Mouse (Mus musculus): ENCODE measurements around the gene Cnih2. TPM values are rescaled to one million over a fixed set of nuclear protein-coding genes. Genes with fewer than 3 reads are reported as not detected.

Gene Cnih2
- polyA plus RNA-seq (2012; rRNA removed): 89.3 and 90.3 TPM in 2 replicates

GRCm38 (mm10) chr19:5098363-5099143 lies at the start of gene Cnih2:
Gene Cnih2 (minus strand): TSS chr19:5098521.
- TF ChIP-seq POLR2A (IDR thresholded peaks at IDR 0.05; ENCODE audit: borderline replicate concordance, insufficient read depth, low read length): 0 out of 2 replicates have a peak, but pooled peaks have one; percentile 31
- TF ChIP-seq CTCF (IDR thresholded peaks at IDR 0.05; ENCODE audit: borderline replicate concordance, insufficient read depth, low read depth, low read length): no peak
- peak; percentile 76 to 78 for DNase-seq
- Histone ChIP-seq H3K27ac (ENCODE audit: insufficient read depth, low read length) (peak within 1 kb of the TSS; percentile 45), H3K4me3 (replicated peaks; ENCODE audit: insufficient read depth, low read depth, low read length) (peak within 1 kb of the TSS; percentile 77), H3K4me1 (ENCODE audit: control insufficient read depth, insufficient read depth, low read length) (peaks cover 22% of the 10 kb centered on the region), H3K27me3 (ENCODE audit: control insufficient read depth, insufficient read depth, low read length) (no peaks in the 10 kb centered on the region)
- 2% methylated on average over 44 of the region's 48 CpGs for WGBS

GRCm38 (mm10) chr19:5139640-5140039 lies 41.3 kb upstream of the Cnih2 start:
- 5% methylated on average over 2 of the region's 2 CpGs for WGBS
- peaks cover 3% of the 10 kb centered on the region; the same call in 1 of the 2 replicates for H3K4me1 ChIP-seq (ENCODE audit: control insufficient read depth, insufficient read depth, low read length)

GRCm38 (mm10) chr19:5131237-5131636 lies 32.9 kb upstream of the Cnih2 start:
- no peak for DNase-seq
- TF ChIP-seq CTCF (IDR thresholded peaks at IDR 0.05; ENCODE audit: borderline replicate concordance, insufficient read depth, low read depth, low read length): no peak
- TF ChIP-seq POLR2A (IDR thresholded peaks at IDR 0.05; ENCODE audit: borderline replicate concordance, insufficient read depth, low read length): no peak
- Histone ChIP-seq H3K4me1 (ENCODE audit: control insufficient read depth, insufficient read depth, low read length) (0 out of 2 replicates have a peak, but pooled peaks cover 3% of the 10 kb centered on the region), H3K4me3 (replicated peaks; ENCODE audit: insufficient read depth, low read depth, low read length) (no peak overlapping the region), H3K27ac (ENCODE audit: insufficient read depth, low read length) (no peak overlapping the region), H3K27me3 (ENCODE audit: control insufficient read depth, insufficient read depth, low read length) (no peaks in the 10 kb centered on the region)
- 76% methylated on average over 4 of the region's 4 CpGs for WGBS

More at GRCm38 (mm10) chr19:5139640-5140039, 41.3 kb upstream of the Cnih2 start:
- peak; percentile 76 to 83 for DNase-seq
- no peaks in the 10 kb centered on the region for H3K27me3 ChIP-seq (ENCODE audit: control insufficient read depth, insufficient read depth, low read length)
- TF ChIP-seq CTCF (IDR thresholded peaks at IDR 0.05; ENCODE audit: borderline replicate concordance, insufficient read depth, low read depth, low read length) (peak; percentile 50; the same call in 1 of the 2 replicates), POLR2A (IDR thresholded peaks at IDR 0.05; ENCODE audit: borderline replicate concordance, insufficient read depth, low read length) (no peak)
- H3K4me3 ChIP-seq (replicated peaks; ENCODE audit: insufficient read depth, low read depth, low read length): no peak overlapping the region
- no peak overlapping the region for H3K27ac ChIP-seq (ENCODE audit: insufficient read depth, low read length)

DNA sequence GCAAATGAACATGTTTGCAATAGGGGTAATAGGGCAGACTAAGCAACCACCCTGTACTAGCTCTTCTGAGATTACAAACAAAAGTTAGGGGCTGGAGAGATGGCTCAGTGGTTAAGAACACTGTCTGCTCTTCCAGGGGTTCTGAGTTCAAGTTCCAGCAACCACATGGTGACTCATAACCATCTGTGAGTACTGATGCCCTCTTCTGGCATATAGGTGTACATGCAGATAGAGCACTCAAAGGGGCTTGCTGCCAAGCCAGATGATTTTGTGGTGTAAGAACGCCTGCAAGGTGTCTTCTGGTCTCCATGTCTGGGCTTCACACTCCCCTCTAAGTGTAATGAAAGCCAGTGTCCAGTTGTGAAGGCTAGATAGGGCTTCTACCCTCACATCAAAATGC lies 31.4 kb upstream of the Cnih2 start:
- Histone ChIP-seq H3K4me1 (ENCODE audit: control insufficient read depth, insufficient read depth, low read length) (peaks cover 3% of the 10 kb centered on the region; the same call in 1 of the 2 replicates), H3K27me3 (ENCODE audit: control insufficient read depth, insufficient read depth, low read length) (no peaks in the 10 kb centered on the region), H3K4me3 (replicated peaks; ENCODE audit: insufficient read depth, low read depth, low read length) (no peak overlapping the region), H3K27ac (ENCODE audit: insufficient read depth, low read length) (no peak overlapping the region)
- no peak for DNase-seq
- WGBS: 20% methylated on average over 1 of the region's 1 CpGs
- 0 out of 2 replicates have a peak, but pooled peaks have one; percentile 38 for TF ChIP-seq CTCF (IDR thresholded peaks at IDR 0.05; ENCODE audit: borderline replicate concordance, insufficient read depth, low read depth, low read length)
- no peak for TF ChIP-seq POLR2A (IDR thresholded peaks at IDR 0.05; ENCODE audit: borderline replicate concordance, insufficient read depth, low read length)

DNA sequence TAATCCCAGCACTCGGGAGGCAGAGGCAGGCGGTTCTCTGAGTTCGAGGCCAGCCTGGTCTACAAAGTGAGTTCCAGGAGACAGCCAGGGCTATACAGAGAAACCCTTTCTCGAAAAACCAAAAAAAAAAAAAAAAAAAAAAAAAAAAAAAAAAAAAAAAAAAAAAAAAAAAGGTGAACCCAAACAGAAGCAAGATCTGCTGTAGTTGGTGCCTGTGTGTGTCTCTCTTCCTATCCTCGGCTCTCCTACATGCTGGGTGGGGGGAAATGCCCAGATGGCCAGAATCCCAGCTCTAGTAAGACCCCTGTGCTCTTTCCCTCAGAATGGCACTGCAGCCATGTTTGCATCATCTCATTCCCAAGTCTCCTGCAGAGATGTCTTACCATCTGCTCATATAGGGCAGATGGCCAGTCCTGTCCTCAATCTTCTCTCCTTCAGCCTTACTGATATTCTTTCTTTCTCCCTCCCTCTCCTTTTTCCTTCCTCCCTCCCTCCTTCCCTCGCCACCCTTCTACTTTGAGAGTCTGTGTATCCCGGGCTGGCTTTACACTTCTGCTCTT lies 25.8 kb upstream of the Cnih2 start:
- 25% methylated on average over 7 of the region's 7 CpGs for WGBS
- H3K27me3 ChIP-seq (ENCODE audit: control insufficient read depth, insufficient read depth, low read length): no peaks in the 10 kb centered on the region
- H3K4me1 ChIP-seq (ENCODE audit: control insufficient read depth, insufficient read depth, low read length): peaks cover 13% of the 10 kb centered on the region; the same call in 1 of the 2 replicates
- no peak overlapping the region for H3K4me3 ChIP-seq (replicated peaks; ENCODE audit: insufficient read depth, low read depth, low read length)
- peak overlapping the region; percentile 88 for H3K27ac ChIP-seq (ENCODE audit: insufficient read depth, low read length)
- peak; percentile 62 to 79 for DNase-seq
- TF ChIP-seq POLR2A (IDR thresholded peaks at IDR 0.05; ENCODE audit: borderline replicate concordance, insufficient read depth, low read length) (no peak), CTCF (IDR thresholded peaks at IDR 0.05; ENCODE audit: borderline replicate concordance, insufficient read depth, low read depth, low read length) (no peak)

- H3K4me1 ChIP-seq (ENCODE audit: control insufficient read depth, insufficient read depth, low read length): peaks cover 13% of the 10 kb centered on the region; the same call in 1 of the 2 replicates
- peak in 1 of 2 experiments; percentile 24 for DNase-seq
- no peak overlapping the region for H3K4me3 ChIP-seq (replicated peaks; ENCODE audit: insufficient read depth, low read depth, low read length)
- WGBS: 63% methylated on average over 3 of the region's 3 CpGs
- peak overlapping the region; percentile 23; the same call in 1 of the 2 replicates for H3K27ac ChIP-seq (ENCODE audit: insufficient read depth, low read length)
- TF ChIP-seq CTCF (IDR thresholded peaks at IDR 0.05; ENCODE audit: borderline replicate concordance, insufficient read depth, low read depth, low read length): no peak
- TF ChIP-seq POLR2A (IDR thresholded peaks at IDR 0.05; ENCODE audit: borderline replicate concordance, insufficient read depth, low read length): no peak
- no peaks in the 10 kb centered on the region for H3K27me3 ChIP-seq (ENCODE audit: control insufficient read depth, insufficient read depth, low read length)
Measured at GRCm38 (mm10) chr19:5123241-5123640, 24.9 kb upstream of the Cnih2 start.

DNA sequence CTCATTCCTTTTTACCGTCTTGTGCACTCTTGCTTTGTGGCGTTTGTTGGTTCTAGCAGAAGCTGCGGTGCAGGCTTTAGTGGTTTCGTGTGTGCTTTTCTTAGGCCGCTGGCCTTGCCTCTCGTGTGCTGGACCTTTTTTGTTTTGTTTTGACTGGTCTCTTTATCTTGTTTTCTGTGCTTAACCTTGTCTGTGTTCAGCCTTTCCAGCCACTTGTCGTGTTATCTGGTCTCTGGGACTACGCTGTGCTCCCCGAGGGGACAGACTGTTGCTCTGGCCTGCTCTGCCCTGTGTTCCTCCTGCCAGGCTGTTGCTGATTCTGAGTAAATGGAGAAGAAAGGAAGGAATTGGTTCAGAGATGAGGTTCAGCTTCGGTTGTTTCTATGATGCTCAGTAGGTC lies 24.2 kb upstream of the Cnih2 start:
- H3K4me3 ChIP-seq (replicated peaks; ENCODE audit: insufficient read depth, low read depth, low read length): no peak overlapping the region
- DNase-seq: no peak
- H3K27ac ChIP-seq (ENCODE audit: insufficient read depth, low read length): no peak overlapping the region
- peaks cover 13% of the 10 kb centered on the region; the same call in 1 of the 2 replicates for H3K4me1 ChIP-seq (ENCODE audit: control insufficient read depth, insufficient read depth, low read length)
- TF ChIP-seq CTCF (IDR thresholded peaks at IDR 0.05; ENCODE audit: borderline replicate concordance, insufficient read depth, low read depth, low read length) (no peak), POLR2A (IDR thresholded peaks at IDR 0.05; ENCODE audit: borderline replicate concordance, insufficient read depth, low read length) (no peak)
- no peaks in the 10 kb centered on the region for H3K27me3 ChIP-seq (ENCODE audit: control insufficient read depth, insufficient read depth, low read length)
- WGBS: 73% methylated on average over 10 of the region's 10 CpGs

Measured in cerebellum, adult 2 months (tissue).